Mouse (Mus musculus) G1E (cell line): Measurements from ENCODE around the gene Gpc4.

Experiments
- CTCF ChIP-seq: IDR thresholded peaks from 2 replicates; pipeline ENCODE4 v1.5.1; 2012; ENCODE audit warnings: low read depth, low read length, inconsistent platforms, mixed read lengths
- GATA1 ChIP-seq: IDR thresholded peaks from 2 replicates; pipeline ENCODE4 v1.6.1; 2012; ENCODE audit warnings: borderline replicate concordance, low read length, inconsistent platforms, mixed read lengths

DNA sequence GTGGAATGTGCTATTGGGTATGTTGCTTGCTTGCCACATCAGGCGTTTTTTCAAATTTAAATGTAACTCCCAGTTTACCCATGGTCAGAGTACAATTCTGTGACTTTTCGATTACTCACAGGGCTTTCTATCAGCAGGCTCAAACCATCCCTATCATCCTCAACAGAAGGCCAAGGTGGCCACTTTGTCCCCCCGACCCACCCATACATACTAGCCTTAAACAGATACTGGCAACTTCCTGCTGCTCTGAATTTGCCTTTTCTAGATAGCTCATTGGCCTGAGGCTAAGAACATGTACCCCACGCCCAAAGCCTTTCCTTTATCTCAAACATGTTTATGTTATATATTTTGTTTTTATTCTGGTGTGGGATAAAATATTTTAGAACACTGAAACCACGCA is 51.4 kb downstream of the Gpc4 start:
- TF ChIP-seq GATA1 = no peak
- no peak for TF ChIP-seq CTCF
